Mouse (Mus musculus) left cerebral cortex, postnatal 4 days (tissue): ENCODE measurements around the gene Psmc3. TPM values are rescaled to one million over a fixed set of nuclear protein-coding genes. Genes with fewer than 3 reads are reported as not detected.
"Not testable (repeated sequence)": the region's sequence is repeated elsewhere in the genome, so short reads cannot be mapped to it uniquely, and the experiment has no call there.

Experiments
- DNase-seq: peaks from one replicate; pipeline ENCODE4 v3.0.0-alpha.2; 2022
- intact Hi-C: fragments of 180-260 bp; cut with DNase I; formaldehyde crosslinking; loops from one replicate; pipeline ENCODE4 v1.15.1; 2025
- total RNA-seq, 2 experiments: library from RNA; stranded (reverse); gene quantifications; 2 replicates each; pipeline ENCODE4 v1.2.3; 2021

The Psmc3 gene
- total RNA-seq, 2 experiments from 2014 or later, result 190 to 192 TPM

GRCm38 (mm10) chr2:91109807-91110385 is 56.1 kb downstream of the Psmc3 start:
- no peak for DNase-seq
- intact Hi-C loops, result no loop called here

- DNase-seq, result no peak
These were observed 56.6 kb downstream of the Psmc3 start for GRCm38 (mm10) chr2:91110429-91110828.

GRCm38 (mm10) chr2:91111832-91112231 is 58.0 kb downstream of the Psmc3 start:
- intact Hi-C loops, DNase-seq: not testable (repeated sequence)

More at GRCm38 (mm10) chr2:91110429-91110828, 56.6 kb downstream of the Psmc3 start:
- intact Hi-C loops, result no loop called here

- intact Hi-C loops, result no loop called here
- no peak for DNase-seq
These were observed 58.7 kb downstream of the Psmc3 start for GRCm38 (mm10) chr2:91112491-91112890.

GRCm38 (mm10) chr2:91113334-91113733 is 59.5 kb downstream of the Psmc3 start:
- intact Hi-C loops, result no loop called here
- no peak for DNase-seq

- intact Hi-C loops, result no loop called here
- DNase-seq, result no peak
These were observed 60.0 kb downstream of the Psmc3 start for GRCm38 (mm10) chr2:91113852-91114251.

- peak; percentile 98 for DNase-seq
- intact Hi-C loops, result no loop called here
These were observed 61.2 kb downstream of the Psmc3 start for GRCm38 (mm10) chr2:91114781-91115577.

- no peak for DNase-seq
- intact Hi-C loops, result no loop called here
These were observed 61.8 kb downstream of the Psmc3 start for GRCm38 (mm10) chr2:91115578-91115970.

Other genes starting within 250 kb of the Psmc3 start
- gene Mtch2, start 206.9 kb upstream of the Psmc3 start, total RNA-seq, result 100 to 1,000 TPM; 141 to 148 TPM
- 100 to 1,000 TPM; 143 TPM for gene C1qtnf4, start 168.1 kb upstream of the Psmc3 start, total RNA-seq
- gene Kbtbd4, start 149.3 kb upstream of the Psmc3 start, total RNA-seq, result 10 to 100 TPM; 37.5 to 43.6 TPM
- gene Ndufs3, start 149.2 kb upstream of the Psmc3 start, total RNA-seq, result 100 to 1,000 TPM; 158 to 162 TPM
- 100 to 1,000 TPM; 133 to 142 TPM for gene Celf1, start 113.6 kb upstream of the Psmc3 start, total RNA-seq
- gene Rapsn, start 18.4 kb upstream of the Psmc3 start, total RNA-seq, result not detected
- gene Slc39a13, start 16.4 kb downstream of the Psmc3 start, total RNA-seq, result 10 to 100 TPM; 30.6 to 41.6 TPM
- 1 to 10 TPM; 3.0 to 3.2 TPM for gene Spi1, start 28.4 kb downstream of the Psmc3 start, total RNA-seq
- not detected for gene Mybpc3, start 64.1 kb downstream of the Psmc3 start, total RNA-seq
- gene Madd, start 129.8 kb downstream of the Psmc3 start, total RNA-seq, result 100 to 1,000 TPM; 125 to 135 TPM
- gene Nr1h3, start 148.8 kb downstream of the Psmc3 start, total RNA-seq, result 1 to 10 TPM; 1.1 to 1.4 TPM
- gene Acp2, start 148.9 kb downstream of the Psmc3 start, total RNA-seq, result 10 to 100 TPM; 38.4 to 43.1 TPM
- 10 to 100 TPM; 12.3 to 12.8 TPM for gene Ddb2, start 183.0 kb downstream of the Psmc3 start, total RNA-seq
- gene Pacsin3, start 201.9 kb downstream of the Psmc3 start, total RNA-seq, result 10 to 100 TPM; 15.3 to 22.4 TPM
- 10 to 100 TPM; 53.9 to 59.8 TPM for gene Arfgap2, start 211.0 kb downstream of the Psmc3 start, total RNA-seq